In the genomic region with DNA sequence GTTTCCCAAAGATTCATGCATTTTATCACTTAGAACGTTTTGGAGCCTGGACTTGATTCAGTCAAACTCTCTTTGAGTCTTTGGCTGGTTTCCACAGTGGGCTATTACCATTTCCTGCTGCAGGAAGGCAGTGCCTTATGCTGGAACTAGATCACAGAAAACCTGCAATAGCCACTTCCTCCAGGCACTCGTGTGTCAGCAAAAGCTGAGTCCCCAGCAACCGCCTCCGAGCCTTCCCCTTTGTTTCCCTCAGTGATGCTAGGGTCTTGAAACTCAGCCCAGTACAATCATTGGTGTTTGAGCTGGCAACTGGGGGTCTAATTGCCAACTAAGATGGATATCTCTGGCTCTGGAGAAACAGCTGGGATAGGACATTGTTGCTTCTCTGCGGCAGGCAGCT, we compare ENCODE assay signal across 8 mouse cellular contexts.
A peak's percentile ranks its signal among the peaks of the same experiment; 100 is the strongest.
DNase-seq lines count a peak whose midpoint lies in the region; ATAC-seq lines count a peak whose summit lies in the region.

No protein-coding gene starts in this region.

- DNase-seq in layer of hippocampus, adult 9-11 months, result peak; percentile 61
- DNase-seq in layer of hippocampus, adult 18-20 months (ENCODE audit: low spot score in 2 of 2), result no peak
- DNase-seq in lung, postnatal 25 days (ENCODE audit: low spot score), result peak; percentile 69
- DNase-seq in thymus, postnatal 4 days, result peak; percentile 71
- no peak for DNase-seq in left cerebral cortex, adult 11 months (ENCODE audit: low spot score)
- no peak for DNase-seq in layer of hippocampus, adult 8-10 months (ENCODE audit: low spot score in 2 of 2)

- peak; percentile 87 for ATAC-seq in inflammation-experienced regulatory T-cells, adult 6 months

- peak overlapping the region; percentile 14; the same call in 1 of the 2 replicates for H3K4me3 ChIP-seq in brown adipose tissue, adult 24 weeks (ENCODE audit: insufficient read depth, low read depth, low read length)

- H3K27ac ChIP-seq in brown adipose tissue, adult 24 weeks (replicated peaks; ENCODE audit: low read depth, low read length), result no peak overlapping the region

- peaks cover 16% of the 10 kb centered on the region for H3K4me1 ChIP-seq in brown adipose tissue, adult 24 weeks (ENCODE audit: control insufficient read depth, insufficient read depth, insufficient read length, low read length)

Comparison
In these comparisons a context has a peak if more than half of its experiments do, and no peak if none do; other contexts are left out.
1. DNase-seq: peak in layer of hippocampus, adult 9-11 months (single experiment), lung, postnatal 25 days (single experiment) and thymus, postnatal 4 days (single experiment); none in layer of hippocampus, adult 18-20 months (0 of 2), left cerebral cortex, adult 11 months (single experiment) and layer of hippocampus, adult 8-10 months (0 of 2).